In genomic region chr4:95093615-95094014, GRCm38 (mm10) we compare ENCODE assay signal across 18 mouse cellular contexts. TPM values are rescaled to one million over a fixed set of nuclear protein-coding genes. Genes with fewer than 3 reads are reported as not detected.
A peak's percentile ranks its signal among the peaks of the same experiment; 100 is the strongest.
DNase-seq lines count a peak whose midpoint lies in the region; ATAC-seq and TF ChIP-seq lines count a peak whose summit lies in the region.
"Had no signal": no experiment of that assay in that cellular context is flagged by ENCODE, and none has a peak within 500 bp of the region (broad histone marks: within the 10 kb centered on the region; RNA-seq: fewer than 3 reads in every experiment).

No protein-coding gene starts in this region.

- H3K4me2 ChIP-seq in kidney, embryonic 15.5 days: 0 out of 2 replicates have a peak overlapping the region, but pooled peaks have one; percentile 8
- H3K4me2 ChIP-seq: heart, embryonic 15.5 days had no signal

- H3K9ac ChIP-seq in kidney, embryonic 15.5 days: no peak overlapping the region
- H3K9ac ChIP-seq: heart, embryonic 15.5 days had no signal

- peak; percentile 47 for DNase-seq in gastrocnemius, adult 2 months
- no peak for DNase-seq in gastrocnemius, postnatal 14 days
- no peak for DNase-seq in kidney, adult 18-20 months
- DNase-seq in adipocyte (ENCODE audit: low spot score): peak; percentile 47
- peak; percentile 22 for DNase-seq in kidney, postnatal 14 days
- no peak for DNase-seq in frontal cortex, postnatal 25 days (ENCODE audit: low spot score in 2 of 2)
- DNase-seq in left cerebral cortex, postnatal 4 days: no peak
- DNase-seq: cerebellum, adult 9-11 months; embryo, embryonic 11 days; lung, adult 18-20 months; right cerebral cortex, postnatal 14 days; thymus, postnatal 4 days had no signal

- 35% methylated on average over 6 of the region's 6 CpGs for WGBS in kidney, embryonic 15.5 days

- H3K27me3 ChIP-seq in kidney, embryonic 15.5 days: no peaks in the 10 kb centered on the region
- H3K27me3 ChIP-seq: heart, embryonic 15.5 days had no signal

- no peaks in the 10 kb centered on the region for H3K36me3 ChIP-seq in kidney, embryonic 15.5 days
- H3K36me3 ChIP-seq: heart, embryonic 15.5 days had no signal

- peak; percentile 82 for ATAC-seq in kidney, embryonic 15.5 days (replicated peaks; ENCODE audit: low FRiP score)
- ATAC-seq: forebrain, embryonic 14.5 days; hindbrain, postnatal 0 days; midbrain, embryonic 16.5 days had no signal

- peak overlapping the region; percentile 15 for H3K4me3 ChIP-seq in gastrocnemius, adult 2 months
- H3K4me3 ChIP-seq in kidney, embryonic 15.5 days (replicated peaks): no peak overlapping the region
- H3K4me3 ChIP-seq: heart, embryonic 15.5 days; megakaryocyte, embryonic 14.5 days had no signal

- TF ChIP-seq CTCF in gastrocnemius, adult 2 months (IDR thresholded peaks at IDR 0.05): no peak

- H3K27ac ChIP-seq in gastrocnemius, adult 2 months: peak overlapping the region; percentile 72
- H3K27ac ChIP-seq in kidney, embryonic 15.5 days: peak overlapping the region; percentile 65
- H3K27ac ChIP-seq: hindbrain, postnatal 0 days had no signal

- H3K9me3 ChIP-seq in kidney, embryonic 15.5 days (replicated peaks): no peaks in the 10 kb centered on the region
- H3K9me3 ChIP-seq: heart, embryonic 15.5 days had no signal

- intact Hi-C loops in gastrocnemius, adult 2 months (cut with DNase I): no loop called here
- intact Hi-C loops in gastrocnemius, postnatal 14 days (cut with DNase I; ENCODE audit: low total_unique reads): no loop called here
- intact Hi-C loops in left cerebral cortex, postnatal 4 days (cut with DNase I): no loop called here

- peaks cover 30% of the 10 kb centered on the region for H3K4me1 ChIP-seq in kidney, embryonic 15.5 days

RNA-seq across cellular contexts. Expression of gene Jun, which starts 41.6 kb away (rescaled TPM):
- 10 to 100 TPM; 41.1 to 59.2 TPM for total RNA-seq in gastrocnemius, adult 2 months (2021)
- total RNA-seq in gastrocnemius, postnatal 14 days (2021): 10 to 100 TPM; 37.6 to 54.8 TPM
- 66.0 and 70.1 TPM in 2 replicates for polyA plus RNA-seq in kidney, embryonic 15.5 days (2015; fragmentation: Nextera tagmentation; extraction: Ambion mirVana)
- total RNA-seq in left cerebral cortex, postnatal 4 days (2021): 10 to 100 TPM; 35.5 to 37.4 TPM

Comparison
In these comparisons a context has a peak if more than half of its experiments do, and no peak if none do; other contexts are left out.
1. DNase-seq: peak in gastrocnemius, adult 2 months (single experiment), adipocyte (single experiment) and kidney, postnatal 14 days (single experiment); none in gastrocnemius, postnatal 14 days (single experiment), kidney, adult 18-20 months (single experiment), frontal cortex, postnatal 25 days (0 of 2) and left cerebral cortex, postnatal 4 days (single experiment).